Mouse (Mus musculus) erythroblast, embryonic 14.5 days (primary cell): ENCODE data around the gene Slc25a47. TPM values are rescaled to one million over a fixed set of nuclear protein-coding genes. Genes with fewer than 3 reads are reported as not detected.

ENCODE experiments used
- H3K27me3 ChIP-seq: 2 replicates; pipeline ENCODE4 v1.6.1; 2012; ENCODE audit warnings: inconsistent platforms; ENCODE audit not compliant: control insufficient read depth
- H3K36me3 ChIP-seq: 2 replicates; pipeline ENCODE4 v1.6.1; 2012; ENCODE audit warnings: mild to moderate bottlenecking, inconsistent platforms; ENCODE audit not compliant: control insufficient read depth
- H3K4me1 ChIP-seq: 2 replicates; pipeline ENCODE4 v1.6.1; 2012; ENCODE audit warnings: inconsistent platforms; ENCODE audit not compliant: control insufficient read depth
- H3K4me3 ChIP-seq: replicated peaks from 2 replicates; pipeline ENCODE3; 2012; ENCODE audit warnings: moderate library complexity, mild to moderate bottlenecking, inconsistent platforms
- H3K9me3 ChIP-seq: 2 replicates; pipeline ENCODE4 v1.6.1; 2012; ENCODE audit warnings: low read length, inconsistent platforms, mixed read lengths; ENCODE audit not compliant: control insufficient read depth
- GATA1 ChIP-seq: IDR thresholded peaks from 2 replicates; pipeline ENCODE4 v1.6.1; 2012; ENCODE audit warnings: low read length, inconsistent platforms, mixed read lengths
- TAL1 ChIP-seq: IDR thresholded peaks from 3 replicates; pipeline ENCODE4 v1.6.1; 2012; ENCODE audit warnings: low read length, inconsistent platforms, mixed read lengths
- polyA plus RNA-seq: library from polyadenylated mRNA; stranded (reverse); fragments of >175 nt; gene quantifications from 2 replicates; pipeline ENCODE4 v1.2.3, GENCODE M21; 2012

Slc25a47 gene
- 0.19 and 0.22 TPM in 2 replicates for polyA plus RNA-seq

GRCm38 (mm10) chr12:108835840-108836409 lies at the start of gene Slc25a47, which contains the start of gene Slc25a29:
Gene Slc25a47 (plus strand): TSS chr12:108836046.
Gene Slc25a29 (minus strand): TSS chr12:108835883.
- Histone ChIP-seq H3K4me3 (peak within 1 kb of the TSS; percentile 71), H3K27me3 (peaks cover 6% of the 10 kb centered on the region), H3K9me3 (no peaks in the 10 kb centered on the region), H3K4me1 (peaks cover 34% of the 10 kb centered on the region), H3K36me3 (peaks cover 3% of the 10 kb centered on the region)
- no peak for TF ChIP-seq GATA1
- TF ChIP-seq TAL1: no peak

DNA sequence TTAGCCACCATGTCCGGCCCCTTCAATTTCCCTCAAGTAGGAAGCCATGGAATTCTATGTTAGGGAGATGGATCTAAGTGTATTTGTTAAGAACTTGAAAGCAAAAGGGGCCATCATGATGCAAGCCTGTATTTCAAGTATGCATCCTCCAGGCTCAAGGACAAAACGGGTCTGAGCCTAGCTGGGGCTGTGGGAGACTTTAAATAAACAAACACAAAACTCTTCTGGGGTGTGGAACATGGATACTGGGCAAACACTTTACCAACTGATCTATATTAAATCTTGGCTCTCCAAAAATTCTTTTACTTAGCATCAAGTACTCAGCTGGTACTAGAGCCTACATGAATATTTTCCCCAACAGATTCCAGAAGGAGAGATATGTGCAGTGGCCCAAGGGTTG lies 48.5 kb upstream of the Slc25a47 start:
- Histone ChIP-seq H3K36me3 (peaks cover 40% of the 10 kb centered on the region), H3K27me3 (no peaks in the 10 kb centered on the region), H3K9me3 (peaks cover 7% of the 10 kb centered on the region; the same call in 1 of the 2 replicates), H3K4me1 (peaks cover 77% of the 10 kb centered on the region), H3K4me3 (no peak overlapping the region)
- TF ChIP-seq TAL1 (no peak), GATA1 (no peak)

GRCm38 (mm10) chr12:108792152-108792545 lies 43.7 kb upstream of the Slc25a47 start:
- Histone ChIP-seq H3K4me3 (peak overlapping the region; percentile 99), H3K27me3 (no peaks in the 10 kb centered on the region), H3K9me3 (no peaks in the 10 kb centered on the region), H3K36me3 (peaks cover 30% of the 10 kb centered on the region), H3K4me1 (peaks cover 67% of the 10 kb centered on the region)
- no peak for TF ChIP-seq GATA1
- TF ChIP-seq TAL1: no peak

DNA sequence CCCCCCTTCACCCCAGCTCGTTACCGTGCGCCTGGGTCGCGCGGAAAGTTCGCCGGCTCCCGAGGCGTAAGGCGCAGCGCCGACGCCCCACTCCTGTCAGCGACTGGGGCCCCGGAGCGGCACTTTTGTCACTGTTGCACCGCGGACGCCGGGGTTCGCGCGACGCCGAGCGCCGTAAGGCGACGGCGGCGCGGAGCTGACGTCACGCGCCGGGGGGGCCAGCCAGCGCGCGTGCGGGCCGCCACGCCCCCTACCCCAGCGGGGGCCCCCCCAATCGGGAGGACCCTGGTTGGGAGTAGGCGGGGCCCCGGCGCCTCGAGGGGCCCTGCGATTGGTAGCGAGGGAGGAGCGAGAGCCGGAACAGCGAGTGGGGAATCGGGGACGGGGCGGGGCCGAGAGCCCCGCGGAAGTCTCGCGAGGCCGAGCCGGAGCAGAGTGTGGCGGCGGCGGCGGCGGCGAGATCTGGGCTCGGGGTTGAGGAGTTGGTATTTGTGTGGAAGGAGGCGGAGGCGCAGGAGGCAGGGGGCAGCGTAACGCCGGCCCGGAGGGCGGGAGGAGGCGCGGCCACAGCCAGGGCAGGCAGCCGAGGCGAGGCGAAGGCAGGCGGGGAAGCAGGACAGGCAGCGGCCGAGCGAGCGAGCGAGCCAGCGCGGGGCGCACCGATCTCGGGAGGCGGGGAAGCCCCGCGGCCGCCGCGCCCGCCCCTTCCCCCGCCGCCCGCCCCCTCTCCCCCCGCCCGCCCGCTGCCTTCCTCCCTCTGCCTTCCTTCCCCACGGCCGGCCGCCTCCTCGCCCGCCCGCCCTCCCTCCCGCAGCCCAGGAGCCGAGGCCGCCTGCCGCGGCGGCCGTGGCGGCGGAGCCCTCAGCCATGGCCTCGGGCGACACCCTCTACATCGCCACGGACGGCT lies 43.0 kb upstream of the Slc25a47 start, which contains the start of gene Yy1:
TSS of gene Yy1 (plus strand) at position 428 of the 907 bp plus-strand sequence.
- Histone ChIP-seq H3K4me3 (peak within 1 kb of the TSS; percentile 99), H3K36me3 (peaks cover 34% of the 10 kb centered on the region), H3K27me3 (no peaks in the 10 kb centered on the region), H3K4me1 (peaks cover 65% of the 10 kb centered on the region), H3K9me3 (no peaks in the 10 kb centered on the region)
- TF ChIP-seq TAL1: no peak
- TF ChIP-seq GATA1: no peak

DNA sequence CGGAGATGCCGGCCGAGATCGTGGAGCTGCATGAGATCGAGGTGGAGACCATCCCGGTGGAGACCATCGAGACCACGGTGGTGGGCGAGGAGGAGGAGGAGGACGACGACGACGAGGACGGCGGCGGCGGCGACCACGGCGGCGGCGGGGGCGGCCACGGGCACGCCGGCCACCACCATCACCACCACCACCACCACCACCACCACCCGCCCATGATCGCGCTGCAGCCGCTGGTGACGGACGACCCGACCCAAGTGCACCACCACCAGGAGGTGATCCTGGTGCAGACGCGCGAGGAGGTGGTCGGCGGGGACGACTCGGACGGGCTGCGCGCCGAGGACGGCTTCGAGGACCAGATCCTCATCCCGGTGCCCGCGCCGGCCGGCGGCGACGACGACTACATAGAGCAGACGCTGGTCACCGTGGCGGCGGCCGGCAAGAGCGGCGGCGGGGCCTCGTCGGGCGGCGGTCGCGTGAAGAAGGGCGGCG lies 42.3 kb upstream of the Slc25a47 start:
- TF ChIP-seq GATA1 (no peak), TAL1 (no peak)
- H3K27me3 ChIP-seq: no peaks in the 10 kb centered on the region
- no peaks in the 10 kb centered on the region for H3K9me3 ChIP-seq
- H3K36me3 ChIP-seq: peaks cover 30% of the 10 kb centered on the region
- peaks cover 63% of the 10 kb centered on the region for H3K4me1 ChIP-seq
- H3K4me3 ChIP-seq: peak overlapping the region; percentile 99

- Histone ChIP-seq H3K9me3 (no peaks in the 10 kb centered on the region), H3K4me3 (peak overlapping the region; percentile 99), H3K27me3 (no peaks in the 10 kb centered on the region), H3K36me3 (peaks cover 34% of the 10 kb centered on the region), H3K4me1 (peaks cover 60% of the 10 kb centered on the region)
- no peak for TF ChIP-seq GATA1
Observed at GRCm38 (mm10) chr12:108794078-108794711, 41.7 kb upstream of the Slc25a47 start.

- no peaks in the 10 kb centered on the region for H3K9me3 ChIP-seq
- no peaks in the 10 kb centered on the region for H3K27me3 ChIP-seq
- H3K4me1 ChIP-seq: peaks cover 58% of the 10 kb centered on the region
- peaks cover 38% of the 10 kb centered on the region for H3K36me3 ChIP-seq
- H3K4me3 ChIP-seq: peak overlapping the region; percentile 99
- peak; percentile 30; the same call in 1 of the 2 replicates for TF ChIP-seq GATA1
- TF ChIP-seq TAL1: no peak
Observed at GRCm38 (mm10) chr12:108794979-108795537, 40.8 kb upstream of the Slc25a47 start.

DNA sequence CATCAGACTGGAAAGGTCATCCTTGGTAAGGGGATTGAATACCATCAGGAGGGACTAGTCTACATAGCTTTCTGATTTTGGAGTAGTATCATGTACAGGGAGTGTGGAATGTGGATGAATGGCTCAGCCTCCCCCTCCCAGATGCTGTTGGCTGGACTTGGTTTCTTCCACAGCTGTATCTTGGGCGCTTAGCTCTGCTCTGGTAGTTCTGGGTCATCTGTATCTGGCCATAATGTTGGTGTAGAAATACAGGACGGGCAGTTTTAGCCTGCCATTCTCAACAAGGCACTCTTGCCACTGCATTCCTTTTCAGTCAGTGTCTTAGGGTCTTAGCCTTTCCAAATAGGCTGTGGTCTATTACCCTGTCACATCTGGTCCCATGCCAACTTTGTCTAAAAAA lies 34.2 kb upstream of the Slc25a47 start:
- no peak for TF ChIP-seq GATA1
- TF ChIP-seq TAL1: no peak
- Histone ChIP-seq H3K4me3 (no peak overlapping the region), H3K9me3 (no peaks in the 10 kb centered on the region), H3K4me1 (peaks cover 43% of the 10 kb centered on the region), H3K27me3 (no peaks in the 10 kb centered on the region), H3K36me3 (peaks cover 75% of the 10 kb centered on the region)
